Mouse (Mus musculus): ENCODE data around the gene Plac9b.
"Not testable (repeated sequence)": the region's sequence is repeated elsewhere in the genome, so short reads cannot be mapped to it uniquely, and the experiment has no call there.

Plac9b gene

DNA sequence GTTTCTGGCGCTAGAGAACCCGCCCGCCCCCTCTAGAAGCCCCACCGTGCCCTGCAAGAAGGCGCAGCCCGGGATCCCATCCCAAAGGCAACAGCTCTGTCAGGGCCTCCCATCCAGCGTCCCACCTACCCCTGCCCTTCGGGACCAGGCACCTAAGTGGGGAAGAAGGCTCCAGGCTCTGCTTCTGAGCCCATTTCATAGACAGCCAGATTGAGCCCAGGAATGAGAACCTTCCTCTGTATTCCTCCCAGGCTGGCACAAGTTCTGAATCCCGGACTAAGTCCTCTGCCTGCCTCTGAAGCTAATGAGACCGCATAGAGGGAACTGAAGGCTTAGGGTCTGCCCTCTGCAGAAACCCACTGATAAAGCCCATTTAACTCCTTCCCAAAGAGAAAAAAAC lies at the start of gene Plac9b:
TSS of gene Plac9b (minus strand) at position 101 of the 400 bp plus-strand sequence.
- DNase-seq (ENCODE audit: low read depth in 2 of 2, low spot score in 2 of 2), result not testable (repeated sequence)

DNA sequence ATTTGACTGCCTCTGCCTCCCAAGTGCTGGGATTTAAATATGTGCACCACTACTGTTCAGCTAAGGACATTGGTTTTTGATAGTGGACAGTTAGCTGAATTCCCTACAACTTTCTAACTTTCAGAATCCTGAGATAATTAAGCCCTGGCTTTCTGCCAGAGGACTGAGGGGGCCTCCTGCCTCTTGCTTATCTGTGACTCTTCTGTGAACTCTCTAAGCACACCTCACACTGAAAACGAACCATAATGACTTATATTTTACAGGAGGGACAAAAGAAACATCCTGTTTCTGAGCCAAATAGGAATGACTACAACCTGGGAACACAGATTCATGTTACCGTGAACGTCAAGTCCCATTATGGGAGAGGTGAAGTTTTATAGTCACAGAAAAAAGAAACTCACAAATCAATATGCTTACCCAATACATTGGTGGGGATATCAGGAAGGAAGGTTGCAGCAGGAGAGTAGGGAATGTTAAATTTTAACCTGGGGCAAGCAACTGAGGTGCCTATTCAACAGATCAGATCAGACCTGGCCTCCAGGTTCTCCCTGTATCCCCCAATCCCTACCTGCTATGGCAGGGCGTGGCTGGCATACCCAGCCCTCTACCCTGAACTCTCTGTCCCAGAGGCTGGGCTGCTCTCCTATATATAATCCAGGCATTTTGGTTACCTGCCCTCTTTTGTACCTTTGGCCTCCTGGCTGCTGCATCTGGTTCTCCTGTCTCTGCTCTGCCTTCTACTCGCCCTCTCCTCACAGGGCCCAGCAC lies 34.1 kb upstream of the Plac9b start:
- not testable (repeated sequence) for DNase-seq (ENCODE audit: low read depth in 2 of 2, low spot score in 2 of 2)

GRCm38 (mm10) chr14:26206926-26207247 lies 24.6 kb upstream of the Plac9b start, which contains the start of gene Tmem254b:
TSS of gene Tmem254b (minus strand) at chr14:26207041.
- DNase-seq (ENCODE audit: low read depth in 2 of 2, low spot score in 2 of 2), result not testable (repeated sequence)

- DNase-seq (ENCODE audit: low read depth in 2 of 2, low spot score in 2 of 2), result not testable (repeated sequence)
These were observed 24.1 kb upstream of the Plac9b start for GRCm38 (mm10) chr14:26206197-26206925.

- not testable (repeated sequence) for DNase-seq (ENCODE audit: low read depth in 2 of 2, low spot score in 2 of 2)
These were observed 15.6 kb upstream of the Plac9b start for GRCm38 (mm10) chr14:26197851-26198250.

DNA sequence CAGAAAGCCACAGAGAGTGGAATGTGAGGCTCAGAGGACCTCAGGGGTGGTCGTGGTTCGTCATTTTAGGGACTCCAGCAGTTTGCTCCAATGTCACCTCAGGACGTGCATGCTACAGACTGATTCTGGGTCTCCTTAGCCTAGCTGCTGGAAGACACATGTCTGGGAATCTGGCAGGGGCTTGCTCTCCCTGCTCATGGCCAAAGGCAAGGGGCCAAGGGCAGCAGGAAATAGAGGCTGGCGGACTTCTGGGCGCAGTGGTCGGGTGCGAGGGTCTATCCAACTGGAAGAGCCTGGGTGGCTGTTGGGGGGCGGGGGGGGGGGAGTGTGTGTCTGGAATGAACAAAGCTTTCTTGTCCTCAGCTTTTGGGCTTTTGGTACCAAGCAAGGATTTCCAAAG lies 6.1 kb upstream of the Plac9b start:
- not testable (repeated sequence) for DNase-seq (ENCODE audit: low read depth in 2 of 2, low spot score in 2 of 2)

GRCm38 (mm10) chr14:26186638-26187037 lies 4.4 kb upstream of the Plac9b start:
- not testable (repeated sequence) for DNase-seq (ENCODE audit: low read depth in 2 of 2, low spot score in 2 of 2)

GRCm38 (mm10) chr14:26181660-26182059 lies 620 bp downstream of the Plac9b start:
- not testable (repeated sequence) for DNase-seq (ENCODE audit: low read depth in 2 of 2, low spot score in 2 of 2)

GRCm38 (mm10) chr14:26175028-26175427 lies 7.3 kb downstream of the Plac9b start:
- not testable (repeated sequence) for DNase-seq (ENCODE audit: low read depth in 2 of 2, low spot score in 2 of 2)

GRCm38 (mm10) chr14:26173955-26174354 lies 8.3 kb downstream of the Plac9b start:
- not testable (repeated sequence) for DNase-seq (ENCODE audit: low read depth in 2 of 2, low spot score in 2 of 2)

DNA sequence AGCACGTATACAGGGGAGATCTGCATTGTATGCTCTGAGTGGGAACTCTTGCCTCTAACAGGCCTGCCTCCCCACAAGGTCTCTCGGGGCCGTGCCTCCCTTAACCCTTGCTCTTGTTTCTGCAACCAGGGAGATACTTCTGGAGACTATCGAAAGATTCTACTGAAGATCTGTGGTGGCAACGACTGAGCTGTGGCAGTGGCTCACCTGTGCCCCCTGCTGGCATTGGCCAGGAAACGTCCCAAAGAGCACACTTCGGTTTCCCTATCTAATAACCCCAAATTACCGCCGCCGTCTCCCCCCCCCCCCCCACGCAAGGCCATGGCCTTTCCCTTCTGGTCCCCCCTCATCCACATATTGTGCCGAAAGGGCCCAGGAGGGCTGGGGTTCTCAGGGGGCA lies 17.0 kb downstream of the Plac9b start:
- DNase-seq (ENCODE audit: low read depth in 2 of 2, low spot score in 2 of 2), result not testable (repeated sequence)

DNA sequence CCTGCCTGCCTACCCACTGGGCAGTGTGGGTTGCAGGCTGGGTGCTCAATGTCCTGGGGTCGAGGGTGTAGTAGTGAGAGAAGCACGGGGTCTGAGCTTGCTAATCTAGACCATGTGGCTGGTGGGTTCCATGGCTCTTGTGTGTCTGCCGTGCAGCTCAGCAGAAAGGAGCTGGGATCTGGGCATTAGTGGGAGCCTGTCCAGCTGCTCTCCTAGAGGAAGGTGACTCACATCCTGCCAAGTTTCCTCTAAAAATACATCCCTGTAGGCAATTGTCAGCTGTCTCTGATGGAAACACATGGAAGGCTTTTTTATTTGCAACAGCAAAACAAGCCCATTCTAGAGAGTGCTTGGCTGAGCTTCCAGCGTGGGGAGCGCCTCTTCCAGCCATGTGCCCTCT lies 19.9 kb downstream of the Plac9b start:
- not testable (repeated sequence) for DNase-seq (ENCODE audit: low read depth in 2 of 2, low spot score in 2 of 2)

DNA sequence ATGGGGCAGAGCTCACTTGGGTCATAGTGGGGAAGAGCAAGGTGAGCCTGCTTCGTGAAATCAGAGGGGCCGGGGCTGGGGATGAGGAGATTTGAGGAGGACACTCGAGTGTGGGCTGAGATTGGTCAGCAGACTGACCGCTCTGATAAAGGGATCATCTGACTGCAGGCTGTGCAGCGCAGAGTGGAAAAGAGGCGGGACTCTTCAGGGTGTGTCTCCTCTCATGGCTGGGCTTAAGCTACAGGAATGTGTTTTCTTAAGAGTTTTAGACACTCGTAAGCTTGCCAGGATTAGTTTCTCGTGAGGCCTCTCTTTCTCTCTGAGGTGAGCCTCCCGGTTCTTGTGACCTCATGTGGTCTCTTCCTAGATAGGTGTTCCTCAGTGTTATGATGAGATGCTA lies 21.1 kb downstream of the Plac9b start:
- DNase-seq (ENCODE audit: low read depth in 2 of 2, low spot score in 2 of 2), result not testable (repeated sequence)

GRCm38 (mm10) chr14:26156032-26156431 lies 26.2 kb downstream of the Plac9b start:
- DNase-seq (ENCODE audit: low read depth in 2 of 2, low spot score in 2 of 2), result not testable (repeated sequence)

GRCm38 (mm10) chr14:26147095-26147494 lies 35.2 kb downstream of the Plac9b start:
- not testable (repeated sequence) for DNase-seq (ENCODE audit: low read depth in 2 of 2, low spot score in 2 of 2)

DNA sequence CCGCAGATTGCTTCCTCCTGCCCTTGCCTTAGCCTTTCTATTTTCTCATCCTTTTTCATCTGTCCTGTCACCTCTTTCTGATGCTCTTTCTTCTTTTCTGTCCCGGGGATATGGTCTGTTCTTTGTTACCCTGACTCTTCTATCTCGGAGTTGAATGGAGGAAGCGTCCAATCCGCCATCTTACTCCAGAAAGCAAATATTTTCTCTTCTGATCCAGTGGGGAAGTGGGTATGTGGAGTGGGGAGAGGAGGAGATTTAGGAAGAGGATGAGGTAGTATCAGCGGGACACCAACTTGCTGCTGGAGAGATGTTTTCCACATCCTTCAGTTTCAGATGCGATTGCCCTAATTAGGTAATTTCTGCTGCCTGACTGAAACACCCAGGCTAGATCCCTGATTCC lies 63.2 kb downstream of the Plac9b start:
- not testable (repeated sequence) for DNase-seq (ENCODE audit: low read depth in 2 of 2, low spot score in 2 of 2)

DNA sequence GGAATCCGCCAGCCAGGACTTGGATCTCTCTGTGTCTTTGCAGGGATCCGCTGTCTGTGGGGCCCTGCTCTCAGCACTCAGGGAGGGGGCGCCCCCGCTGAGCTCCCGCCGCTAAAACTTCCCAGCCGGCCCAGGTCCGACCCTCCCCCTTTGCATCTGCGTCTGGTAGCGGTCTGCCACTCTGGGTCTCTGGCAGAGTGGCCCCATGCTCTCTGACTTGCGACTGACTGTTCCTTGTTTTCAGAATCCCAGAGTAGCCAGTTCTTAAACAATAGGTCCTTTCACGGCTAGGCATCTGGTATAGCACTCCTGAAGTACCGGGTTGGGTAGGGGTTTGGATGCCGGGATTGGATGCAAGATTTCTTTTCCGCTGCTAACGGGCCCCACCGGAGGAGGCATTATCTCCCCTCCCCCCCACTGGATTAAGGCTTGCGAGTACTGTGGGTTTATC lies 63.7 kb downstream of the Plac9b start:
- DNase-seq (ENCODE audit: low read depth in 2 of 2, low spot score in 2 of 2), result not testable (repeated sequence)

GRCm38 (mm10) chr14:26118150-26118549 lies 64.1 kb downstream of the Plac9b start, which contains the start of gene Duxbl2:
TSS of gene Duxbl2 (plus strand) at chr14:26118349.
- not testable (repeated sequence) for DNase-seq (ENCODE audit: low read depth in 2 of 2, low spot score in 2 of 2)
